Mouse (Mus musculus) E14TG2a.4 (cell line): Measurements from ENCODE around the gene Def8.

Experiments used
- CTCF ChIP-seq: conservative IDR thresholded peaks from 2 replicates; pipeline ENCODE4 v1.5.1; 2014; ENCODE audit warnings: low read length
- NANOG ChIP-seq: IDR thresholded peaks from 2 replicates; pipeline ENCODE4 v1.6.1; 2014; ENCODE audit warnings: borderline replicate concordance, low read length, mixed read lengths
- POU5F1 ChIP-seq: IDR thresholded peaks from 2 replicates; pipeline ENCODE4 v1.6.1; 2014; ENCODE audit warnings: low read length, borderline replicate concordance

GRCm38 (mm10) chr8:123503801-123504467 lies 80.6 kb downstream of the Def8 start:
- peak; percentile 81 for TF ChIP-seq CTCF
- no peak for TF ChIP-seq POU5F1
- TF ChIP-seq NANOG: no peak
